Mouse (Mus musculus): ENCODE data around the gene Wdr59. TPM values are rescaled to one million over a fixed set of nuclear protein-coding genes. Genes with fewer than 3 reads are reported as not detected.

Wdr59 gene
- total RNA-seq (2021), result 1 to 10 TPM; 8.5 to 9.0 TPM

GRCm38 (mm10) chr8:111521713-111522429 lies at the start of gene Wdr59:
Wdr59 (minus strand) TSS chr8:111522092.
- DNase-seq, result peak; percentile 97

- DNase-seq, result no peak
These were observed 49.8 kb upstream of the Wdr59 start for GRCm38 (mm10) chr8:111571661-111572060.

GRCm38 (mm10) chr8:111570432-111570831 lies 48.5 kb upstream of the Wdr59 start:
- no peak for DNase-seq

GRCm38 (mm10) chr8:111569926-111570325 lies 48.0 kb upstream of the Wdr59 start:
- no peak for DNase-seq

GRCm38 (mm10) chr8:111568029-111568428 lies 46.1 kb upstream of the Wdr59 start:
- no peak for DNase-seq

- no peak for DNase-seq
These were observed 45.7 kb upstream of the Wdr59 start for GRCm38 (mm10) chr8:111567571-111567970.

- no peak for DNase-seq
These were observed 44.4 kb upstream of the Wdr59 start for GRCm38 (mm10) chr8:111566326-111566725.

GRCm38 (mm10) chr8:111565784-111566191 lies 43.9 kb upstream of the Wdr59 start:
- no peak for DNase-seq

GRCm38 (mm10) chr8:111564093-111564492 lies 42.2 kb upstream of the Wdr59 start:
- DNase-seq, result no peak

- DNase-seq, result no peak
These were observed 41.8 kb upstream of the Wdr59 start for GRCm38 (mm10) chr8:111563687-111564086.

GRCm38 (mm10) chr8:111563075-111563474 lies 41.2 kb upstream of the Wdr59 start:
- DNase-seq, result no peak

GRCm38 (mm10) chr8:111562274-111562803 lies 40.4 kb upstream of the Wdr59 start:
- DNase-seq, result no peak

GRCm38 (mm10) chr8:111561824-111562223 lies 39.9 kb upstream of the Wdr59 start:
- peak; percentile 48 for DNase-seq

GRCm38 (mm10) chr8:111551511-111552130 lies 29.7 kb upstream of the Wdr59 start:
- no peak for DNase-seq

GRCm38 (mm10) chr8:111550002-111550870 lies 28.3 kb upstream of the Wdr59 start:
- peak; percentile 21 for DNase-seq

- no peak for DNase-seq
These were observed 26.3 kb upstream of the Wdr59 start for GRCm38 (mm10) chr8:111548201-111548600.

GRCm38 (mm10) chr8:111547144-111547543 lies 25.3 kb upstream of the Wdr59 start:
- no peak for DNase-seq

- DNase-seq, result no peak
These were observed 23.7 kb upstream of the Wdr59 start for GRCm38 (mm10) chr8:111545406-111546156.

- DNase-seq, result peak; percentile 41
These were observed 22.0 kb upstream of the Wdr59 start for GRCm38 (mm10) chr8:111543712-111544380.

GRCm38 (mm10) chr8:111539422-111540076 lies 17.7 kb upstream of the Wdr59 start:
- no peak for DNase-seq

GRCm38 (mm10) chr8:111538194-111538593 lies 16.3 kb upstream of the Wdr59 start:
- peak; percentile 39 for DNase-seq
